Mouse (Mus musculus): ENCODE measurements around the gene Fads2. TPM values are rescaled to one million over a fixed set of nuclear protein-coding genes. Genes with fewer than 3 reads are reported as not detected.

Fads2 gene
- polyA plus RNA-seq, 1 experiment from 2014 or later = 219 TPM

DNA sequence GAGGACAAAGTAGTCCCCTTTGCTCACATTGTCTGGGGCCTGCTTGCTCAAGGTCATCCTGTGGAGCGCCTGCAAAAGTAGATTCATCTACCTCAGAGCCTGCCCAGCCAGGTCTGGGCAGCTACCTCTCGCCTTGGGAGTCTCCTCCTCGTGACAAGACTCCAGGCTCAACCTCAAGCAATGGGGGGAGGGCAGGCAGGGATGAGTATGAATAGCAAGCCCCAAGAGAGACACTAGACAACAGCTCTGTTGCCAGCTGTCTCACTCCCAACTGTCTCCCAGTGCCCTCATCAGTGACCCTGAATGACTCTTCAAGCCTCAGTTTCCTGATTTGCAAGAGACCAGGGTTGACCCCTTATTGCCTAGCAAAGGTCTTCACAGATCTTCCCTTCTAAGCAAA lies 88.2 kb downstream of the Fads2 start:
- ChIA-PET POLR2A (interaction anchor here (0.6 kb wide), 1 partner anchor 92 kb away, joined by 3 read pairs; no protein-coding TSS in a partner anchor), CTCF (interaction anchor here (2.5 to 2.8 kb wide), 2 partner anchors 9 to 13 kb away, joined by 10 to 12 read pairs; partner anchors contain the start of gene Best1)
- in situ Hi-C loops (cut with MboI; ENCODE audit: low pct_unique_long_range_greater_than_20kb) = no loop called here
- H3K27me3 ChIP-seq = no peaks in the 10 kb centered on the region
- DNase-seq (ENCODE audit: low read depth, low spot score) (no peak), ATAC-seq (no peak)
- no peak for TF ChIP-seq CTCF (IDR thresholded peaks at IDR 0.05)

DNA sequence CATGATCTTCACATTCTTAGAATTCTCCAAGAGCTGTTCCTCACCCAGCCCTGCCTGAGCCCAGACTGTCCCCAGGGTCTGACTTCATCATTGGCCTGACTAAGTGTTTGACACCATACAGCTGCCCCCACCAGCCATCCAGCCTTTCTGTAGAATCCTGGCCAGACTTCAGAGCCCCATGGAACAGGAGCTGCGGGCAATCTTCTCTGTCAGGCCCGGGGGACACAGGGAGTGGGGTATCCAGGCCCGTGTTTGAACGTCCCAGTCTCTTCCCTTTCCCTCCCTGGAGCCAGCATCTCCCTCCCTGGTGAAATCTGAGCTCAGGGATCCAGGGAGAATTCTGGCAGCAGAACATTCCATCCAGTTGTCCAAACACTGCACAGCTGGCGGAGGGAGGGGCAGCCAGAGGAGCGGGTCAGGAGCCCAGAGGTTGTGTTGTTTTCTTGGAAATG lies 88.7 kb downstream of the Fads2 start:
- no peaks in the 10 kb centered on the region for H3K27me3 ChIP-seq
- ChIA-PET CTCF (interaction anchor here (1.6 to 2.8 kb wide), 3 partner anchors 10 to 22 kb away, joined by 4 to 12 read pairs (median 10); partner anchors contain the start of gene Best1), POLR2A (no interaction called here)
- DNase-seq (ENCODE audit: low read depth, low spot score) (no peak), ATAC-seq (peak; percentile 59)
- in situ Hi-C loops (cut with MboI; ENCODE audit: low pct_unique_long_range_greater_than_20kb) = no loop called here
- TF ChIP-seq CTCF (IDR thresholded peaks at IDR 0.05) = no peak

Other genes starting within 250 kb of the Fads2 start
- 72.8 TPM for gene Incenp, start 202.2 kb downstream of the Fads2 start, polyA plus RNA-seq (2021)
- gene Fth1, start 121.1 kb downstream of the Fads2 start, polyA plus RNA-seq (2021) = 2,141 TPM
- not detected for gene Best1, start 100.1 kb downstream of the Fads2 start, polyA plus RNA-seq (2021)
- gene Rab3il1, start 100.1 kb downstream of the Fads2 start, polyA plus RNA-seq (2021) = 0.71 TPM
- gene Fads3, start 60.2 kb downstream of the Fads2 start, polyA plus RNA-seq (2021) = 227 TPM
- 171 TPM for gene Fads1, start 81.1 kb upstream of the Fads2 start, polyA plus RNA-seq (2021)
- 211 TPM for gene Tmem258, start 102.3 kb upstream of the Fads2 start, polyA plus RNA-seq (2021)
- gene Fen1, start 102.4 kb upstream of the Fads2 start, polyA plus RNA-seq (2021) = 22.0 TPM
- gene Myrf, start 139.0 kb upstream of the Fads2 start, polyA plus RNA-seq (2021) = 0.45 TPM
- 2.9 TPM for gene Dagla, start 203.1 kb upstream of the Fads2 start, polyA plus RNA-seq (2021)